Mouse (Mus musculus) embryonic facial prominence, embryonic 11.5 days (tissue): ENCODE results near the gene Rsu1. TPM values are rescaled to one million over a fixed set of nuclear protein-coding genes. Genes with fewer than 3 reads are reported as not detected.

ENCODE experiments used
- ATAC-seq: fragments of 200-750 bp; cut with Nextera tagmentation; replicated peaks from 2 replicates; pipeline ENCODE4 v1.8.0; 2017; ENCODE audit warnings: low read depth; ENCODE audit not compliant: insufficient number of reproducible peaks, low FRiP score, low TSS enrichment
- DNase-seq: peaks from one replicate; pipeline ENCODE4 v3.0.0-alpha.2; 2015; ENCODE audit warnings: low spot score
- H3K27ac ChIP-seq: fragments of 300-500 bp; sonication (generic); replicated peaks from 2 replicates; pipeline ENCODE4 v1.5.1; 2014; ENCODE audit warnings: mild to moderate bottlenecking, low read depth, low read length, control low read depth
- H3K27me3 ChIP-seq: fragments of 300-500 bp; sonication (generic); 2 replicates; pipeline ENCODE4 v1.6.1; 2014; ENCODE audit warnings: mild to moderate bottlenecking, low read length, moderate library complexity, mixed read lengths; ENCODE audit not compliant: control insufficient read depth, insufficient read depth
- H3K36me3 ChIP-seq: fragments of 300-500 bp; sonication (generic); replicated peaks from 2 replicates; pipeline ENCODE4 v1.6.1; 2014; ENCODE audit warnings: low read depth, mild to moderate bottlenecking, low read length, moderate library complexity, mixed read lengths; ENCODE audit not compliant: control insufficient read depth, insufficient read depth
- H3K4me1 ChIP-seq: fragments of 300-500 bp; sonication (generic); 2 replicates; pipeline ENCODE4 v1.6.1; 2014; ENCODE audit warnings: low read length, mixed read lengths; ENCODE audit not compliant: control insufficient read depth, insufficient read depth
- H3K4me2 ChIP-seq: fragments of 300-500 bp; sonication (generic); 2 replicates; pipeline ENCODE4 v1.6.1; 2014; ENCODE audit warnings: low read depth, mild to moderate bottlenecking, control low read depth, low read length, moderate library complexity
- H3K4me3 ChIP-seq: fragments of 300-500 bp; sonication (generic); 2 replicates; pipeline ENCODE4 v1.5.1; 2014; ENCODE audit warnings: low read depth, low read length, control low read depth
- H3K9ac ChIP-seq: fragments of 300-500 bp; sonication (generic); replicated peaks from 2 replicates; pipeline ENCODE4 v1.6.1; 2014; ENCODE audit warnings: mild to moderate bottlenecking, control low read depth, low read length
- H3K9me3 ChIP-seq: fragments of 300-500 bp; sonication (generic); replicated peaks from 2 replicates; pipeline ENCODE4 v1.6.1; 2016; ENCODE audit warnings: mild to moderate bottlenecking, low read length, inconsistent platforms, mixed read lengths; ENCODE audit not compliant: control insufficient read depth
- WGBS: fragments of 180-500 bp; shearing (Covaris S2); extraction: QIAGEN DNeasy Blood & Tissue Kit; methylation state at CpG from one replicate; pipeline ENCODE4 v1.1.7; 2014; 5-methylcytosine and 5-hydroxymethylcytosine counted together
- polyA plus RNA-seq: library from polyadenylated mRNA; unstranded; fragments of >200 nt; fragmentation: Nextera tagmentation; extraction: Ambion mirVana; gene quantifications from 2 replicates; pipeline ENCODE4 v1.2.1, GENCODE M21; 2014

The Rsu1 gene
- polyA plus RNA-seq, 1 experiment from 2014 or later = 107 TPM

GRCm38 (mm10) chr2:13174461-13174860 is 96.8 kb downstream of the Rsu1 start:
- no peak for DNase-seq
- H3K9me3 ChIP-seq = no peaks in the 10 kb centered on the region
- no peak overlapping the region for H3K27ac ChIP-seq
- no peak overlapping the region for H3K4me2 ChIP-seq
- no peaks in the 10 kb centered on the region for H3K4me1 ChIP-seq
- no peak overlapping the region for H3K4me3 ChIP-seq
- ATAC-seq = no peak
- no peaks in the 10 kb centered on the region for H3K36me3 ChIP-seq
- no peaks in the 10 kb centered on the region for H3K27me3 ChIP-seq
- WGBS = 66% methylated on average over 7 of the region's 7 CpGs
- no peak overlapping the region for H3K9ac ChIP-seq

- no peak overlapping the region for H3K9ac ChIP-seq
- no peak overlapping the region for H3K4me3 ChIP-seq
- no peaks in the 10 kb centered on the region for H3K9me3 ChIP-seq
- DNase-seq (no peak), ATAC-seq (no peak)
- no peak overlapping the region for H3K27ac ChIP-seq
- no peak overlapping the region for H3K4me2 ChIP-seq
- no peaks in the 10 kb centered on the region for H3K27me3 ChIP-seq
- no peaks in the 10 kb centered on the region for H3K4me1 ChIP-seq
- no peaks in the 10 kb centered on the region for H3K36me3 ChIP-seq
- WGBS = 90% methylated on average over 5 of the region's 5 CpGs
Measured at GRCm38 (mm10) chr2:13170651-13171050, 100.6 kb downstream of the Rsu1 start.

- Histone ChIP-seq H3K4me2 (no peak overlapping the region), H3K36me3 (no peaks in the 10 kb centered on the region), H3K9me3 (no peaks in the 10 kb centered on the region), H3K4me3 (no peak overlapping the region), H3K4me1 (no peaks in the 10 kb centered on the region), H3K27me3 (no peaks in the 10 kb centered on the region), H3K9ac (no peak overlapping the region), H3K27ac (no peak overlapping the region)
- DNase-seq = no peak
- no peak for ATAC-seq
- 89% methylated on average over 6 of the region's 6 CpGs for WGBS
Measured at GRCm38 (mm10) chr2:13169962-13170361, 101.3 kb downstream of the Rsu1 start.

- ATAC-seq (no peak), DNase-seq (no peak)
- no peak overlapping the region for H3K9ac ChIP-seq
- H3K27ac ChIP-seq = no peak overlapping the region
- H3K4me2 ChIP-seq = no peak overlapping the region
- H3K4me1 ChIP-seq = no peaks in the 10 kb centered on the region
- no peaks in the 10 kb centered on the region for H3K36me3 ChIP-seq
- no peaks in the 10 kb centered on the region for H3K9me3 ChIP-seq
- 66% methylated on average over 4 of the region's 4 CpGs for WGBS
- no peak overlapping the region for H3K4me3 ChIP-seq
- no peaks in the 10 kb centered on the region for H3K27me3 ChIP-seq
Measured at GRCm38 (mm10) chr2:13169158-13169890, 101.9 kb downstream of the Rsu1 start.

DNA sequence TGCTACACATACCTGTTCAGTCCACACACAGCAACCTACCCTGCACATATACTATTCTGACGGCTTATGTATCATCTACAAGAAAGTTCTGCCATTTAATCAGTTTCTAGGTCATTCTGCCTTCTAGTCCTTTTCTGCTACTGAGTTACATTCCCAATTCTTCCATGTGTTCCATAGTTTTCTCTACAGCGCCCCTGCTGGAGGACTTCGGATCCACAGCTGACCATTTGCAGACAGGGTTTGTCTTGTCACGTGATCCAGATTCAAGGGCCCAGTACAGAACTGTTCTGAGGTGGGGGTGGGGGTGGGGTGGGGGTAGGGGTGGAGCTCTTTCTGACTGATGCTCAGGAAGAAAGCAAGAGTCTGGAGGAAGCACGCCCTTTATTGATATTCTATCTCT is 102.5 kb downstream of the Rsu1 start:
- Histone ChIP-seq H3K36me3 (no peaks in the 10 kb centered on the region), H3K4me1 (no peaks in the 10 kb centered on the region), H3K4me3 (no peak overlapping the region), H3K27ac (no peak overlapping the region), H3K27me3 (no peaks in the 10 kb centered on the region), H3K4me2 (no peak overlapping the region), H3K9me3 (no peaks in the 10 kb centered on the region), H3K9ac (no peak overlapping the region)
- no peak for ATAC-seq
- DNase-seq = peak; percentile 55
- 42% methylated on average over 5 of the region's 5 CpGs for WGBS

GRCm38 (mm10) chr2:13161717-13162116 is 109.5 kb downstream of the Rsu1 start:
- ATAC-seq = no peak

DNA sequence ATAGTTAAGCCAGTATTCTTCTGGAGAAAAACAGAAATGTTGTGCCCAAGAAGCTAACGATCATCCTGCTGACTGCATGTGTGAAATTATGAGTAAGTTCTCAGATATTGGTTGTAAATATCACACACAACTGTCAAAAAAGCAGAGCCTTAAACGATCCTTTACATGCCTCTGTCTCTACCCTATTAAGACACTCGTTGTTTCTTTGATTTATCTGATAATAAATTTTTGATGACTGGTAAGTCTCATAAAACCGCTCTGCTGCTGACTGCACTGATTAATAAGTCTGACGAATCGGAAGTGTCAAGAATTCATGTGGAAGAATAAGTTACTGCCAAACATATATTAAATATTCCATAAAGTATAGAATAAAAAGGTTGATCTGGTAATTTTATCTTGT is 126.0 kb downstream of the Rsu1 start:
- ATAC-seq (no peak), DNase-seq (no peak)
- 91% methylated on average over 6 of the region's 6 CpGs for WGBS
- Histone ChIP-seq H3K4me1 (no peaks in the 10 kb centered on the region), H3K27me3 (no peaks in the 10 kb centered on the region), H3K4me3 (no peak overlapping the region), H3K9me3 (no peaks in the 10 kb centered on the region), H3K9ac (no peak overlapping the region), H3K4me2 (no peak overlapping the region), H3K36me3 (no peaks in the 10 kb centered on the region), H3K27ac (no peak overlapping the region)

More at GRCm38 (mm10) chr2:13161717-13162116, 109.5 kb downstream of the Rsu1 start:
- Histone ChIP-seq H3K4me1 (no peaks in the 10 kb centered on the region), H3K36me3 (no peaks in the 10 kb centered on the region), H3K4me3 (no peak overlapping the region), H3K27me3 (no peaks in the 10 kb centered on the region), H3K4me2 (no peak overlapping the region), H3K9ac (no peak overlapping the region), H3K9me3 (no peaks in the 10 kb centered on the region), H3K27ac (no peak overlapping the region)
- WGBS = 75% methylated on average over 2 of the region's 2 CpGs
- no peak for DNase-seq

DNA sequence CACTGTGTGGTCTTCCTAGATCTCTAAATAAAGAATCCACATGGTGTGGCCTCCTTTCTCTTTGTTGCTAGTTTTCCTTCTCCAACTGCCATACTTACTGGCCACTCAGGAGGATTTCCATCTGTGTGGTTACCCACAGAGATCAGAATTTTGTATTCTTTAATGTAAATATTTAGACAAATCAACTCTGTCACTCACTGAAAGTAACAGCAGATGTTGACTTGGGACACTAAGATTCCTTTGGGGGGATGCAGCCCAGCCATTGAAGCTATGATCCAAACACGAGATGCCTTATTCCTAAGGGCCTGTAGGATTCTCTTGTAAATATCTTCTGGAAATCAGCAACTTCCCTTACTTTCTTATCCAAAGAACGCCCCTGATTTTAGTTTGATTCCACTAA is 136.3 kb downstream of the Rsu1 start:
- Histone ChIP-seq H3K27ac (no peak overlapping the region), H3K4me3 (no peak overlapping the region), H3K36me3 (no peaks in the 10 kb centered on the region), H3K4me1 (no peaks in the 10 kb centered on the region), H3K9ac (no peak overlapping the region), H3K4me2 (no peak overlapping the region), H3K27me3 (no peaks in the 10 kb centered on the region), H3K9me3 (no peaks in the 10 kb centered on the region)
- ATAC-seq (no peak), DNase-seq (no peak)
- 77% methylated on average over 2 of the region's 2 CpGs for WGBS
